Mouse (Mus musculus) limb, embryonic 10.5 days (tissue): ENCODE data around the gene Unc45b. TPM values are rescaled to one million over a fixed set of nuclear protein-coding genes. Genes with fewer than 3 reads are reported as not detected.

ENCODE experiments used
- DNase-seq: peaks from one replicate; pipeline ENCODE4 v3.0.0-alpha.2; 2017; ENCODE audit warnings: low spot score
- H3K27ac ChIP-seq: fragments of 300-500 bp; sonication (generic); 2 replicates; pipeline ENCODE4 v1.5.1; 2016; ENCODE audit warnings: mild to moderate bottlenecking
- H3K27me3 ChIP-seq: fragments of 300-500 bp; sonication (generic); 2 replicates; pipeline ENCODE4 v1.6.1; 2016; ENCODE audit warnings: low read depth, mild to moderate bottlenecking; ENCODE audit not compliant: poor library complexity, severe bottlenecking
- H3K36me3 ChIP-seq: fragments of 300-500 bp; sonication (generic); 2 replicates; pipeline ENCODE4 v1.6.1; 2016; ENCODE audit warnings: mild to moderate bottlenecking, moderate library complexity
- H3K4me1 ChIP-seq: fragments of 300-500 bp; sonication (generic); 2 replicates; pipeline ENCODE4 v1.6.1; 2016
- H3K4me3 ChIP-seq: fragments of 300-500 bp; sonication (generic); 2 replicates; pipeline ENCODE4 v1.5.1; 2016; ENCODE audit warnings: mild to moderate bottlenecking, moderate library complexity
- H3K9me3 ChIP-seq: fragments of 300-500 bp; sonication (generic); replicated peaks from 2 replicates; pipeline ENCODE4 v1.6.1; 2016; ENCODE audit warnings: mild to moderate bottlenecking
- WGBS: fragments of 180-500 bp; shearing (Covaris S2); methylation state at CpG from one replicate; pipeline ENCODE4 v1.1.7; 2016; 5-methylcytosine and 5-hydroxymethylcytosine counted together
- polyA plus RNA-seq: library from polyadenylated mRNA; unstranded; fragments of >200 nt; fragmentation: Nextera tagmentation; extraction: Ambion mirVana; gene quantifications from 2 replicates; pipeline ENCODE4 v1.2.1, GENCODE M21; 2016

The Unc45b gene
- polyA plus RNA-seq, 1 experiment from 2014 or later = 1.4 TPM

DNA sequence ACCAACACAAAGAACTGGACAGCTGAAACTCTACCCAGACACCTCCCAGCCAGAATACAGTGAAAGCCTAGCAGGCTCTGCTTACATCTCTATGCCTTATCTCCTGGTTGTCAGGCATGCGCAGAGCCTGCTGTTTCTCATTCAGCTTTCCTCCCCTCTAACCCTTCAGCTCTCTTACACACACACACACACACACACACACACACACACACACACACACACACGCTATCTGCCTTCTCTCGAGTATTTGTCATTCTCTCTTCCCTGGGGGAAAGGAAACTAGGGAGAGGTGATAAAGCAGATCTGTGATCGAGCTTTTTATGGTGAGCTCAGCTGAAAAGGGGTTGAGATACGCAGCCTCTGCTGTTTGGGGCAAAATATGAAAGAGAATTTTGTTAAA lies 35.4 kb upstream of the Unc45b start:
- no peak overlapping the region for H3K4me3 ChIP-seq
- no peaks in the 10 kb centered on the region for H3K27me3 ChIP-seq
- H3K36me3 ChIP-seq = 0 out of 2 replicates have a peak, but pooled peaks cover 5% of the 10 kb centered on the region
- no peaks in the 10 kb centered on the region for H3K9me3 ChIP-seq
- no peak for DNase-seq
- 80% methylated on average over 5 of the region's 5 CpGs for WGBS
- H3K27ac ChIP-seq = no peak overlapping the region
- peaks cover 12% of the 10 kb centered on the region for H3K4me1 ChIP-seq

DNA sequence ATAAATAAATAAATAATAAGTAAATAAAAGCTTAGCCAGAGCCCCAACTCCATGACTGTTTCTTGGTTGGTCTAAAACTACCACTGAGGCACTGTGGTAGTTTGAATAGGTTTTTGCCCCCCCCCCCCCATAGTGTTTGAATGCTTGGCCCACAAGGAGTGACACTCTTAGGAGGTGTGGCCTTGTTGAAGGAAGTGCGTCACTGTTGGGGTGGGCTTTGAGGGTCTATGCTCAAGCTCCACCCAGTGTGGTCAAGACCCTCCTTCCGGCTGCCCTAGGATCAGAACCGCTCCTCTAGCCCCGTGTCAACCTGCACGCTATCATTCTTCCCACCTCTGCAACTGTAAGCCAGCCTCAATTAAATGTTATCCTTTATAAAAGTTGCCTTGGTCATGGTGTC lies 34.7 kb upstream of the Unc45b start:
- Histone ChIP-seq H3K4me1 (peaks cover 5% of the 10 kb centered on the region), H3K27me3 (no peaks in the 10 kb centered on the region), H3K4me3 (no peak overlapping the region), H3K36me3 (0 out of 2 replicates have a peak, but pooled peaks cover 8% of the 10 kb centered on the region), H3K27ac (no peak overlapping the region), H3K9me3 (no peaks in the 10 kb centered on the region)
- WGBS = 91% methylated on average over 5 of the region's 5 CpGs
- DNase-seq = no peak

DNA sequence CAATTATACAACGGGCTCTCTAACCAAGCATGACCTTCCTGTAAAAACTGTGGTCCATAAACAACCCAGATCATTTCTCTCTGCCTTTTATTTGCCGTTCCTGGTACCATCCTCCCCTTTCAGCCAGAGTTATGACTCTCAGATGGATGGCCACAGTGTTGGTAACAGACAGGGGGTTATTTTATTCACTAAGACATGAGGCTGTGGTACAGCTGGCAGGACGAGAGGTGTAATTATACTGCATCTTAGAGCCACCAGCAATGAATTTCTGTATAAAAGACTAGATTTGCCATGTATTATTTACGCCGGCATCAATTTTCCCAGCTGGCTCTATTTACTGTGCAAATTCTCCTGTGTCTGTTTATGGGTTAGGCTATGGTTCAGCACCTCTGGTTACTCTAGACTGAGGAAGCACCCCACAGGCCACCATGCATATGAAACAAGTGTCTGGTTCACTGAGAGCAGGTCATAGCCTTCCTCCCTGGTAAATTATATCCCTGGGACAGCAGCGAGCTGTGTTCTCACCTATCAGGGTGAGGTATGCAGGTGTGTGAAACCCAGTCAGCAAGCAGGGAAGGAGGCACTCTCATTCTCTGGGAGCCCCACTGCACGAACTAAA lies 32.5 kb upstream of the Unc45b start:
- 85% methylated on average over 7 of the region's 7 CpGs for WGBS
- no peak for DNase-seq
- no peaks in the 10 kb centered on the region for H3K9me3 ChIP-seq
- no peaks in the 10 kb centered on the region for H3K27me3 ChIP-seq
- H3K4me1 ChIP-seq = no peaks in the 10 kb centered on the region
- no peak overlapping the region for H3K27ac ChIP-seq
- H3K36me3 ChIP-seq = peaks cover 15% of the 10 kb centered on the region; the same call in 1 of the 2 replicates
- H3K4me3 ChIP-seq = no peak overlapping the region

DNA sequence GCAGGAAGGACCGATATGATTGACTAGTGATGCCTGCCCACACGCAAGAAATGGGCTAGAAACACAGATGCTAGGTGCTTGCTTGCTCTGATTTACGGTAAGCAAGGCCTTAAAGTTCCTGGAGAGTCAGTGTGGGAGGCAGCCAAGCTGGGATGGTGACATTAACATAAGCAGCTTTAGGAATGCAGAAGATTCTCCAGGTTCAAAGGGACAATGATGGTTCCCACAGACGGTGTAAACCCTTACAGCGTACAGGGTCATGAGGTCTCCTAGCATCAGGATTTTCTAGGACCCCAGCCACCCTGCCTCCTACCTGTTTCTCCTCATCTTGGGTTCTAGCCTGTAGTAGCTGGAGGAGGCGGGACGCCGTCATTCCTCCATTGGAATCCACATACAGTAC lies 27.2 kb upstream of the Unc45b start:
- Histone ChIP-seq H3K36me3 (peaks cover 15% of the 10 kb centered on the region; the same call in 1 of the 2 replicates), H3K4me1 (peaks cover under 1% of the 10 kb centered on the region; the same call in 1 of the 2 replicates), H3K27me3 (no peaks in the 10 kb centered on the region), H3K27ac (no peak overlapping the region), H3K4me3 (no peak overlapping the region), H3K9me3 (no peaks in the 10 kb centered on the region)
- DNase-seq = no peak
- 61% methylated on average over 8 of the region's 8 CpGs for WGBS

DNA sequence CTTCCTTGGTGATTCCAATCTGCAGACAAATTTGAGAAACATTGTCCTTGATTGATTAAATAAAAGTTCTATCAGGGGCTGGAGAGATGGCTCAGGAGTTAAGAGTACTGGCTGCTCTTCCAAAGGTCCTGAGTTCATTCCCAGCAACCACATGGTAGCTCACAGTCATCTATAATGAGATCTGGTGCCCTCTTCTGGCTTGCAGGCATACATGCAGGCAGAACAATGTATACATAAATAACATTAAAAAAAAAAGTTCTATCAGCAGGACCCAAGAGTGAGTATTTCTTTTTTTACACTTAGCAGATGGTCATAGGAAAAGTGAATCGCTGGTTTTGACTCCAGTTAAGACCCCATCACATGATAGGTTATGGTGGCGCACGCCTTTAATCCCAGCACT lies 23.8 kb upstream of the Unc45b start:
- WGBS = 89% methylated on average over 3 of the region's 3 CpGs
- Histone ChIP-seq H3K36me3 (peaks cover 2% of the 10 kb centered on the region; the same call in 1 of the 2 replicates), H3K27ac (no peak overlapping the region), H3K27me3 (0 out of 2 replicates have a peak, but pooled peaks cover 2% of the 10 kb centered on the region), H3K9me3 (no peaks in the 10 kb centered on the region), H3K4me3 (no peak overlapping the region), H3K4me1 (peaks cover 20% of the 10 kb centered on the region)
- DNase-seq = no peak

DNA sequence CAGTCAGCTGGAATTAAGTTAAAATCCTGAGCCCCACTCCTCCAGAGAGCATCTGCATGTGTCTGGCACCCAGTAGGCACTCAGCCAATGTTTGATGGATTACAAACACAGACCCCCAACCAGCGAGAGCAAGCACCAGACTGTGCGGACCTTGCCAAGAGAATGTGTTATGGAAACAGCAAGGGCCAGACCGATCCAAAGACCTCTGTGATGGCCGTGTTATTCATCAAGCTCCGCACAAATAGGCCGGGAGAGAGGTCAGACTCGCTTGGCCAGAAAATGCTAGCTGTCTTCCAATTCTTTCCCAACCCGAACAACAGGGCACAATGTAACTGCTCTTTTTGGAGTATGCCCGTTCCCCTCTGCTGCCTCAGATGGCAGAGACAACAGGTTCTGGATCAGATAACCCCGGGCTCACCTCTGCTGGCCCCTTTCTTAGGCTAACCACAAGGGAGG lies 21.8 kb upstream of the Unc45b start:
- DNase-seq = no peak
- Histone ChIP-seq H3K36me3 (no peaks in the 10 kb centered on the region), H3K27me3 (0 out of 2 replicates have a peak, but pooled peaks cover 7% of the 10 kb centered on the region), H3K27ac (no peak overlapping the region), H3K9me3 (no peaks in the 10 kb centered on the region), H3K4me3 (no peak overlapping the region), H3K4me1 (peaks cover 20% of the 10 kb centered on the region)
- WGBS = 76% methylated on average over 10 of the region's 10 CpGs

DNA sequence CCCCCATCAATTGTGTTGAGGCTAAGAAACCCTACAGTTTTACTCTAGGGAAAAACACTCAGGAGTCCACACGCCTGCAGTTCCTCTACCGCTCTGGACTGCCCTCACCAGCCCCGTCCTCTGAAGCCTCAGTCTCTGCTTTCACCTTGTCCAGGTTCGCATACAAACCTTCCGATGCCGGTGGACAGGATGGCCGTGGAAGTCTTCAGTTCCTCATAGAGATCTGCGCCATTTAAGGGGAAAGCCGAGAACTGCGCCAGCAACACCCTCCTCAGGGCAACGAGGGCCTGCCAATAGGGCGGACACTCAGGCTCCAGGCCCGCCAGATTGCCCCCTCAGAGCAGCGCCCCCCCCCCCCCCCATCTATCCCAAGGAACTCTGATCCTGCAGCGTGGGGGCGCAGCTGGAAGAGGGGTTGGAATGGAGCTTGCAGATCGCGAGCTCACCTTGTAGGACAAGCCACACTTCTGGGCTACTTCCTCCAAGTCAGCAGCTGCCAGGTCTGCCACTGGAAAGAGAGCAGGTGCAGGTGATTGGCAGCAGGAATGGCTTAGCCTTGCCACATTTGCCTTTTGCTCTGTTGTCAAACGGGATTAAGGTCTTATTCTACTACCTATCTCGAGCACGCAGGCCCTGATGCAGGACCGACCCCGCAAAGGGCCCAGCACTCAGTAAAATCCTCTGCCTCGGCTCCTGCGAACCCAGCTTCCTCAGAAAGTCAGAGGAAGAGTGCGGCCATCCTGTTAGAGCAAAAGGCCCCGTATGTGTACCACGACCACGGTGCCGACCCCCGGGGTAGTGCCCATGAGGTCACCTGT lies 20.6 kb upstream of the Unc45b start:
- WGBS = 7% methylated on average over 31 of the region's 31 CpGs
- no peak for DNase-seq
- H3K4me3 ChIP-seq = peak overlapping the region; percentile 63

DNA sequence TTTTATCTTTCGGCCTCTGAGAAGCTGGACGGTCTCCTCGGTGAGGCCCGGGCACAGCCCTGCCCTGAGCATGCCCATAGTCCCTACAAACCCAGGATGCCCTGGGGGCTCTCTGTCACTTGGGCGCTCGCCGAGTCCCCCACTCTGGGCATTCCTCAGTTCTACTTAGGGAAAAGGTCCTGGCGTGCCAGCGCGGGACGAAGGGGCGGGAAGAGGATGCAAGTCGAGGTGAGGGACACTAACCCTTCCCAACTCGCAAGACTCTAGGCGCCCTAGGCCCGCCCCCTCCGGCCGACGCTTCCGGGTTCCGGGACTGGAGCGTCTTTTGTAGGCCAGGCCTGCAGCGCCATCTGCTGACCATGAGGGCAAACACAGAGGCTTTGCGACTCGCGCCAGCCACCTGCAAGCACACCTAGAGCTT lies 20.0 kb upstream of the Unc45b start, which contains the start of gene Rad51d:
TSS of gene Rad51d (minus strand) at position 273 of the 421 bp plus-strand sequence.
- 0 out of 2 replicates have a peak, but pooled peaks cover 7% of the 10 kb centered on the region for H3K27me3 ChIP-seq
- no peaks in the 10 kb centered on the region for H3K36me3 ChIP-seq
- DNase-seq = peak; percentile 97
- no peaks in the 10 kb centered on the region for H3K9me3 ChIP-seq
- H3K4me3 ChIP-seq = peak within 1 kb of the TSS; percentile 63
- H3K4me1 ChIP-seq = peaks cover 20% of the 10 kb centered on the region
- H3K27ac ChIP-seq = peak within 1 kb of the TSS; percentile 79
- WGBS = under 1% methylated on average over 26 of the region's 26 CpGs

More for the DNA sequence above, 20.6 kb upstream of the Unc45b start:
- H3K27me3 ChIP-seq = 0 out of 2 replicates have a peak, but pooled peaks cover 7% of the 10 kb centered on the region
- H3K36me3 ChIP-seq = no peaks in the 10 kb centered on the region
- H3K4me1 ChIP-seq = peaks cover 20% of the 10 kb centered on the region
- no peaks in the 10 kb centered on the region for H3K9me3 ChIP-seq
- peak overlapping the region; percentile 79 for H3K27ac ChIP-seq

DNA sequence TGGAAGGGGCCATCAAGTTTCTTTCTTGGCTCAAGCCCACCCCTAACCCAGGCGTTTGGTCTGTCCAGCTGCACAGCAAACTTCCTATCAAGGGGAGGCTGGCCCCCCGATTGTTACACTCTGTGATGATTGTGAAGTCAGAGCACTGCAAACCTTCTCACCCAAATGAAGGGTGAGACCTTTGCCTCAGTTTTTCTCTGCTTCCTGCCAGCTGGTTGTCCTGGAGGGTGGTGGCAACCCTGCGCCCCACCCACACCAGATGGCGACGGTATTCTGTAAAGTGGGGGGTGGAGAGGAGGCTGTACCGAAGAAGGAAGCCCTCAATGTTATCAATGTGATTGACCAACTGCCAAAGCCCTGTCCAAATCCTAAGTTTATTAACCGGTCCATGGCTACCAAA lies 18.4 kb upstream of the Unc45b start, which contains the start of gene Fndc8:
TSS of gene Fndc8 (plus strand) at position 189 of the 400 bp plus-strand sequence.
- Histone ChIP-seq H3K4me1 (peaks cover 20% of the 10 kb centered on the region), H3K27me3 (0 out of 2 replicates have a peak, but pooled peaks cover 7% of the 10 kb centered on the region)
- WGBS = 61% methylated on average over 7 of the region's 7 CpGs

DNA sequence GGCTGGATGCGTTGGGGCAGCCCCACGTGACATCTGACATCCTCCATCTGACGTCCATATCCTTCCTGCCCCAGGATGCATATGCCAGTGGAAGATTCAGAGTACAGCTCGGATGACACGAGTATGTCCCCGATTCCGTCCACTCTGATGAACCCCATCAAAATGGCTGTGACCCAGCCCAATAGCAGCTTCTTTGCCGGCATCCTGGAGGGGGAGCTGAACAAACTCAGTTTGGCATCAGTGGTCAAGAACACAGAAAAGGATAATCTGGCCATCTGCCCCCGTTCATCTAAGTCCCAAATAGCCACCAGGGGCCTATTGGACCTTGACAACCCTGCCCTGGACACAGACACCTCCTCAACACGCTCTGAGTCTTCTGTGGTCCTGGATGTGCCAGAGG lies 12.9 kb upstream of the Unc45b start:
- peaks cover 52% of the 10 kb centered on the region for H3K36me3 ChIP-seq
- no peaks in the 10 kb centered on the region for H3K9me3 ChIP-seq
- no peak for DNase-seq
- H3K27me3 ChIP-seq = no peaks in the 10 kb centered on the region
- no peak overlapping the region for H3K4me3 ChIP-seq
- WGBS = 95% methylated on average over 10 of the region's 10 CpGs
- H3K4me1 ChIP-seq = no peaks in the 10 kb centered on the region
- H3K27ac ChIP-seq = no peak overlapping the region

More for the DNA sequence above, 18.4 kb upstream of the Unc45b start, which contains the start of gene Fndc8:
- no peak for DNase-seq
- Histone ChIP-seq H3K36me3 (0 out of 2 replicates have a peak, but pooled peaks cover under 1% of the 10 kb centered on the region), H3K27ac (no peak within 1 kb of the TSS), H3K4me3 (no peak within 1 kb of the TSS), H3K9me3 (no peaks in the 10 kb centered on the region)

DNA sequence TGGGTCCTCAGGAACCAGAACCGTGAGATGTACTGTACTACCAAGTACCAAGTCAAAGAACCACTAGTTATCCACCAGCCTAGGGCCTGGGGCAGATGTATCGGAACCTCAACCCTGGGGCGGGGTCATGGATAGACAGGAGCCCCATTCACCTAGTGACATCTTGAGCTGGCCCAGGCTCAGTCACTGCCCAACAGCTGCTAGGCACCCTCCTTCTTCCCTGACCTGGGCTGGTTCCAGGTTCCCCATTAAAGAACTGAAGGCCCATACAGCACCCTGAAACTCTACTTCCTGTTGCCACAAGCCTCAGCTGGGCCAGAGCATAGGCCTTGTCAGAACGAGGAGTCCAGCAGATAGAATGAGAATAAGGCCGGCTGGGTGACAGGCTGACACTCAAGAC lies 10.6 kb upstream of the Unc45b start:
- H3K9me3 ChIP-seq = no peaks in the 10 kb centered on the region
- no peaks in the 10 kb centered on the region for H3K4me1 ChIP-seq
- 97% methylated on average over 5 of the region's 5 CpGs for WGBS
- DNase-seq = no peak
- H3K27ac ChIP-seq = no peak overlapping the region
- H3K27me3 ChIP-seq = no peaks in the 10 kb centered on the region
- no peak overlapping the region for H3K4me3 ChIP-seq
- peaks cover 74% of the 10 kb centered on the region for H3K36me3 ChIP-seq

DNA sequence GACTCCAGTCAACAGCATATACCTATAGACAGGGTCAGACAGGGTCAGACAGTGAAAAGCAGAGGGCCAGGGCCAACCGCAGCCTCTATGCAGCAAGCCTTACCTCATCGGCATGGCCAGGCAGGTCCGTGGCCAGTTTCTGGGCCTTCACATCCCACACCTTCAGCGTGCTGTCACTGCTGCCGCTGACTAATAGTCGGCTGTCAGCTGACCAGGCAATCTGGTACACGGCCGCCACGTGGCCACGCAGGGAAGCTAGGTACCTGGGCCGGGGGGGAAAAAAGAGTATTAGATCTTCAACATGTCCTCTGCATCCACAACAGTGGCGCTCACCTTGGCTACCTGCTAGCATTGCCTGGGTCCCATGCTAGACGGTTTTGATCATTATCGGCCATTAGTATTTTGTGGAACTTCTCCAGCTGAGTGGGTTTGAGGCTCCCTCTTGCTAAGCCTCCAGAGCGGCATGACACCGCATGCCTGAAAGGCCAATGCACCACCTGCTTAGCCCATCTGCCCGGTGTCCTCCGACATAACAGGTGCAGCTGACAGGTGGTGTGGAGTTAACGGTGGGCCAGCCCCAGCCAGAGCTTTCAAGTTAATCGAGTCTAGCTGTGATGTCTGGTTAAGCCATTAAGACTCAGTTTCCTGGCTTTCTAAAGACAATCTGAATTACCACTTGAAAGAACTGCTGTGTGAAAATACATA lies 8.6 kb upstream of the Unc45b start:
- H3K27ac ChIP-seq = no peak overlapping the region
- no peaks in the 10 kb centered on the region for H3K27me3 ChIP-seq
- 94% methylated on average over 20 of the region's 20 CpGs for WGBS
- no peak overlapping the region for H3K4me3 ChIP-seq
- no peaks in the 10 kb centered on the region for H3K4me1 ChIP-seq
- DNase-seq = no peak
- H3K9me3 ChIP-seq = no peaks in the 10 kb centered on the region
- peaks cover 95% of the 10 kb centered on the region for H3K36me3 ChIP-seq
